Mouse (Mus musculus): ENCODE data around the gene Sh2d3c. TPM values are rescaled to one million over a fixed set of nuclear protein-coding genes. Genes with fewer than 3 reads are reported as not detected.
A peak's percentile ranks its signal among the peaks of the same experiment; 100 is the strongest.

Sh2d3c gene
- polyA plus RNA-seq, 1 experiment from 2014 or later = 27.4 TPM

- WGBS = 93% methylated on average over 14 of the region's 14 CpGs
- Histone ChIP-seq H3K27ac (ENCODE audit: low read length) (no peak overlapping the region), H3K9me3 (replicated peaks; ENCODE audit: control insufficient read depth, low read length) (no peaks in the 10 kb centered on the region), H3K4me3 (replicated peaks; ENCODE audit: low read length) (peak overlapping the region; percentile 85; the same call in 1 of the 2 replicates), H3K9ac (ENCODE audit: low read length) (0 out of 2 replicates have a peak overlapping the region, but pooled peaks have one; percentile 7), H3K36me3 (ENCODE audit: control insufficient read depth, insufficient read depth, low read length) (no peaks in the 10 kb centered on the region), H3K4me2 (ENCODE audit: low read depth, low read length) (peak overlapping the region; percentile 93), H3K27me3 (ENCODE audit: control insufficient read depth, insufficient read depth, low read length) (no peaks in the 10 kb centered on the region), H3K4me1 (ENCODE audit: control insufficient read depth, insufficient read depth, low read length) (peaks cover 21% of the 10 kb centered on the region)
- ATAC-seq (ENCODE audit: insufficient read depth, low FRiP score) = no peak
Observed at GRCm38 (mm10) chr2:32692496-32692895, 28.4 kb upstream of the Sh2d3c start.

- Histone ChIP-seq H3K9me3 (replicated peaks; ENCODE audit: control insufficient read depth, low read length) (no peaks in the 10 kb centered on the region), H3K4me2 (ENCODE audit: low read depth, low read length) (peak overlapping the region; percentile 93), H3K4me1 (ENCODE audit: control insufficient read depth, insufficient read depth, low read length) (peaks cover 21% of the 10 kb centered on the region), H3K9ac (ENCODE audit: low read length) (peak overlapping the region; percentile 91), H3K27me3 (ENCODE audit: control insufficient read depth, insufficient read depth, low read length) (no peaks in the 10 kb centered on the region), H3K4me3 (replicated peaks; ENCODE audit: low read length) (peak overlapping the region; percentile 85), H3K27ac (ENCODE audit: low read length) (peak overlapping the region; percentile 77), H3K36me3 (ENCODE audit: control insufficient read depth, insufficient read depth, low read length) (no peaks in the 10 kb centered on the region)
- 8% methylated on average over 7 of the region's 7 CpGs for WGBS
- no peak for ATAC-seq (ENCODE audit: insufficient read depth, low FRiP score)
Observed at GRCm38 (mm10) chr2:32693282-32693681, 27.6 kb upstream of the Sh2d3c start.

- peak overlapping the region; percentile 93 for H3K4me2 ChIP-seq (ENCODE audit: low read depth, low read length)
- peak overlapping the region; percentile 91 for H3K9ac ChIP-seq (ENCODE audit: low read length)
- H3K27me3 ChIP-seq (ENCODE audit: control insufficient read depth, insufficient read depth, low read length) = no peaks in the 10 kb centered on the region
- peak overlapping the region; percentile 85 for H3K4me3 ChIP-seq (replicated peaks; ENCODE audit: low read length)
- H3K36me3 ChIP-seq (ENCODE audit: control insufficient read depth, insufficient read depth, low read length) = no peaks in the 10 kb centered on the region
- H3K27ac ChIP-seq (ENCODE audit: low read length) = peak overlapping the region; percentile 77
- H3K4me1 ChIP-seq (ENCODE audit: control insufficient read depth, insufficient read depth, low read length) = peaks cover 21% of the 10 kb centered on the region
- no peaks in the 10 kb centered on the region for H3K9me3 ChIP-seq (replicated peaks; ENCODE audit: control insufficient read depth, low read length)
- peak; percentile 97 for ATAC-seq (ENCODE audit: insufficient read depth, low FRiP score)
- WGBS = 1% methylated on average over 49 of the region's 51 CpGs
Observed at GRCm38 (mm10) chr2:32693823-32694411, 26.9 kb upstream of the Sh2d3c start.

GRCm38 (mm10) chr2:32694691-32695090, 26.2 kb upstream of the Sh2d3c start:
- Histone ChIP-seq H3K36me3 (ENCODE audit: control insufficient read depth, insufficient read depth, low read length) (no peaks in the 10 kb centered on the region), H3K4me1 (ENCODE audit: control insufficient read depth, insufficient read depth, low read length) (peaks cover 18% of the 10 kb centered on the region), H3K4me3 (replicated peaks; ENCODE audit: low read length) (peak overlapping the region; percentile 85), H3K27me3 (ENCODE audit: control insufficient read depth, insufficient read depth, low read length) (no peaks in the 10 kb centered on the region), H3K9ac (ENCODE audit: low read length) (peak overlapping the region; percentile 72), H3K9me3 (replicated peaks; ENCODE audit: control insufficient read depth, low read length) (no peaks in the 10 kb centered on the region), H3K4me2 (ENCODE audit: low read depth, low read length) (peak overlapping the region; percentile 93), H3K27ac (ENCODE audit: low read length) (peak overlapping the region; percentile 73; the same call in 1 of the 2 replicates)
- 85% methylated on average over 12 of the region's 12 CpGs for WGBS
- no peak for ATAC-seq (ENCODE audit: insufficient read depth, low FRiP score)

- 81% methylated on average over 6 of the region's 6 CpGs for WGBS
Observed at GRCm38 (mm10) chr2:32699680-32700079, 21.2 kb upstream of the Sh2d3c start.

GRCm38 (mm10) chr2:32700966-32701743, 19.7 kb upstream of the Sh2d3c start:
- Histone ChIP-seq H3K36me3 (ENCODE audit: control insufficient read depth, insufficient read depth, low read length) (peaks cover 8% of the 10 kb centered on the region; the same call in 1 of the 2 replicates), H3K9ac (ENCODE audit: low read length) (no peak overlapping the region), H3K4me3 (replicated peaks; ENCODE audit: low read length) (no peak overlapping the region), H3K27ac (ENCODE audit: low read length) (no peak overlapping the region), H3K9me3 (replicated peaks; ENCODE audit: control insufficient read depth, low read length) (no peaks in the 10 kb centered on the region), H3K4me1 (ENCODE audit: control insufficient read depth, insufficient read depth, low read length) (no peaks in the 10 kb centered on the region), H3K27me3 (ENCODE audit: control insufficient read depth, insufficient read depth, low read length) (no peaks in the 10 kb centered on the region), H3K4me2 (ENCODE audit: low read depth, low read length) (no peak overlapping the region)
- no peak for ATAC-seq (ENCODE audit: insufficient read depth, low FRiP score)
- 79% methylated on average over 14 of the region's 14 CpGs for WGBS

More at GRCm38 (mm10) chr2:32699680-32700079, 21.2 kb upstream of the Sh2d3c start:
- H3K36me3 ChIP-seq (ENCODE audit: control insufficient read depth, insufficient read depth, low read length) = 0 out of 2 replicates have a peak, but pooled peaks cover 4% of the 10 kb centered on the region
- no peaks in the 10 kb centered on the region for H3K27me3 ChIP-seq (ENCODE audit: control insufficient read depth, insufficient read depth, low read length)
- no peak overlapping the region for H3K9ac ChIP-seq (ENCODE audit: low read length)
- no peaks in the 10 kb centered on the region for H3K9me3 ChIP-seq (replicated peaks; ENCODE audit: control insufficient read depth, low read length)
- H3K4me2 ChIP-seq (ENCODE audit: low read depth, low read length) = no peak overlapping the region
- no peak for ATAC-seq (ENCODE audit: insufficient read depth, low FRiP score)
- no peaks in the 10 kb centered on the region for H3K4me1 ChIP-seq (ENCODE audit: control insufficient read depth, insufficient read depth, low read length)
- no peak overlapping the region for H3K4me3 ChIP-seq (replicated peaks; ENCODE audit: low read length)
- H3K27ac ChIP-seq (ENCODE audit: low read length) = no peak overlapping the region

GRCm38 (mm10) chr2:32703046-32703445, 17.8 kb upstream of the Sh2d3c start:
- 89% methylated on average over 8 of the region's 8 CpGs for WGBS
- ATAC-seq (ENCODE audit: insufficient read depth, low FRiP score) = no peak
- no peaks in the 10 kb centered on the region for H3K27me3 ChIP-seq (ENCODE audit: control insufficient read depth, insufficient read depth, low read length)
- H3K36me3 ChIP-seq (ENCODE audit: control insufficient read depth, insufficient read depth, low read length) = peaks cover 16% of the 10 kb centered on the region
- H3K9ac ChIP-seq (ENCODE audit: low read length) = no peak overlapping the region
- H3K9me3 ChIP-seq (replicated peaks; ENCODE audit: control insufficient read depth, low read length) = no peaks in the 10 kb centered on the region
- H3K4me3 ChIP-seq (replicated peaks; ENCODE audit: low read length) = no peak overlapping the region
- no peak overlapping the region for H3K27ac ChIP-seq (ENCODE audit: low read length)
- no peaks in the 10 kb centered on the region for H3K4me1 ChIP-seq (ENCODE audit: control insufficient read depth, insufficient read depth, low read length)
- no peak overlapping the region for H3K4me2 ChIP-seq (ENCODE audit: low read depth, low read length)

GRCm38 (mm10) chr2:32704021-32704421, 16.8 kb upstream of the Sh2d3c start, which contains the start of gene Fpgs:
TSS of gene Fpgs (minus strand) at chr2:32704145.
- H3K4me3 ChIP-seq (replicated peaks; ENCODE audit: low read length) = no peak within 1 kb of the TSS
- H3K4me1 ChIP-seq (ENCODE audit: control insufficient read depth, insufficient read depth, low read length) = no peaks in the 10 kb centered on the region
- H3K9ac ChIP-seq (ENCODE audit: low read length) = no peak within 1 kb of the TSS
- 65% methylated on average over 2 of the region's 2 CpGs for WGBS
- ATAC-seq (ENCODE audit: insufficient read depth, low FRiP score) = 0 out of 2 replicates have a peak, but pooled peaks have one; percentile 19
- no peak within 1 kb of the TSS for H3K27ac ChIP-seq (ENCODE audit: low read length)
- peaks cover 16% of the 10 kb centered on the region for H3K36me3 ChIP-seq (ENCODE audit: control insufficient read depth, insufficient read depth, low read length)
- no peaks in the 10 kb centered on the region for H3K27me3 ChIP-seq (ENCODE audit: control insufficient read depth, insufficient read depth, low read length)
- H3K4me2 ChIP-seq (ENCODE audit: low read depth, low read length) = no peak within 1 kb of the TSS
- no peaks in the 10 kb centered on the region for H3K9me3 ChIP-seq (replicated peaks; ENCODE audit: control insufficient read depth, low read length)

GRCm38 (mm10) chr2:32705018-32705417, 15.8 kb upstream of the Sh2d3c start:
- Histone ChIP-seq H3K27me3 (ENCODE audit: control insufficient read depth, insufficient read depth, low read length) (no peaks in the 10 kb centered on the region), H3K4me3 (replicated peaks; ENCODE audit: low read length) (no peak overlapping the region), H3K4me2 (ENCODE audit: low read depth, low read length) (no peak overlapping the region), H3K4me1 (ENCODE audit: control insufficient read depth, insufficient read depth, low read length) (no peaks in the 10 kb centered on the region), H3K9me3 (replicated peaks; ENCODE audit: control insufficient read depth, low read length) (no peaks in the 10 kb centered on the region), H3K36me3 (ENCODE audit: control insufficient read depth, insufficient read depth, low read length) (peaks cover 21% of the 10 kb centered on the region), H3K9ac (ENCODE audit: low read length) (no peak overlapping the region), H3K27ac (ENCODE audit: low read length) (no peak overlapping the region)
- no peak for ATAC-seq (ENCODE audit: insufficient read depth, low FRiP score)
- 88% methylated on average over 7 of the region's 7 CpGs for WGBS
